Mouse (Mus musculus): Measurements from ENCODE around the gene Amt.
"Not testable (repeated sequence)": the region's sequence is repeated elsewhere in the genome, so short reads cannot be mapped to it uniquely, and the experiment has no call there.

Gene Amt

DNA sequence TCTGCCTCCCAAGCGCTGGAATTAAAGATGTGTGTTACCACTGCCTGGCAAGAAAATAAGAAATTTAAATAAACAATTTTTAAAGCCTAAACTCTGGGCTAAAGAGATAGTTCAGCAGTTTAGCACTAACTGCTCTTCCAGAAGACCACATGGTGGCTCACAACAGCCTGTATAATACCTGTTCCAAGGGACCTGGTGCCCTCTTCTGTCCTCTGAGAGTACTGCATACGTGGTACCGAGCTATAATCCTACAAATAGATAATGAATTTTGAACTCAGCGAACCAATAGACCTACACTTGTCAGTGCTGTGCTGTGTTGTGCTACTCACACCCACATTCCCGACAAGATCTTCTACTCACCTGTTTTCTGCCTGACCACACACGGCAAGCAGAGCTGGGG is 12.2 kb upstream of the Amt start:
- DNase-seq: peak; percentile 81 to 83

GRCm38 (mm10) chr9:108287526-108288238 is 9.0 kb upstream of the Amt start:
- not testable (repeated sequence) for DNase-seq

- DNase-seq: no peak
These were observed 7.3 kb upstream of the Amt start for GRCm38 (mm10) chr9:108289347-108289746.

DNA sequence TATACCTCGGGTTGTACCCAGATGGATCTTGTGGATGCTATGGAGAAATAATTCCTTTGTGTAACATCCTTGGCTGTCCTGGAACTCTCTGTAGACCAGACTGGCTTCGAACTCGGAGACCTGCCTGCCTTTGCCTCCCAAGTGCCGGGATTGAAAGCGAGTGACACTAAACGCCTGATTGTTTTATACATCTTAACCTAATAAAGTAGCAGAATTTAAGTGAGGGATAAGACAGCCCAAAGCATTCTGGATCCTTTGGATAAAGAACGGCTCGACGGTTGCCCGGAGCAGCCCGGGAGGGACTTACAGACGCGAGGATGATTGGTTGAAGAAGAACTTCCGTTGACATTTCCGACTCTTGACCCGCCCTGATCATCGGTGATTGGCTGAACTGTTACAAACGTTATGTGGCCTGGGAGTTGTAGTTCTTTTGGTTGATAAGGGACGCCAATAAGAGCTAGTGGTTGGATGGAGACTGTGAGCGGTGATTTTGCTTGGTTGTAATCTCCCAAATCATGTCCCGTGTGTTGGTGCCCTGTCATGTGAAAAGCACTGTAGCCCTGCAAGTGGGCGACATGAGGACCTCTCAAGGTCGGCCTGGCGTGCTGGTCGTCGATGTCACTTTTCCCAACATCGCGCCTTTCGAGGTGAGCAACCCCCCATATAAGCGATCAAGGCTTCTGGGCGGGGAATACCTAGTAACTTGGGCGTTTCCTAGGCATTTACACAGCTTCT is 6.5 kb upstream of the Amt start, which contains the start of gene Nicn1:
Gene Nicn1, plus strand, starts transcription at position 414 of the 735 bp plus-strand sequence.
- DNase-seq: peak; percentile 87 to 96

GRCm38 (mm10) chr9:108290773-108291172 is 5.9 kb upstream of the Amt start:
- DNase-seq: no peak

GRCm38 (mm10) chr9:108301853-108302252 is 5.2 kb downstream of the Amt start:
- no peak for DNase-seq

DNA sequence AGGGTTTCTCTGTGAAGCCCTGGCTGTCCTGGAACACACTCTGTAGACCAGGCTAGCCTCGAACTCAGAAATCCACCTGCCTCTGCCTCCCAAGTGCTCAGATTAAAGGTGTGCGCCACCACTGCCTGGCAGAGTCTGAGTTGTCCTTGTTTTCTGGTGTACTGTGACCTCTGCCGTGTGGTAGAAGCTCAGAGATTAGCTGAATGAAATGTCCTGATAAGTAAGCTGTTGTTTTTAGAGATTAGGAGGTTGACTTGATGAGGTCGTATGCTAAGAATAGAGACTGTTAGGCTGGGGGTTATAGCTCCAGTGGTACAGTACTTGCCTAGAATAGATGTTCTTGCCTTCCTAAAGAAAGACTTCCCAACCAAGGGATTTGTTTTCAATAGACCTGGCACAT is 8.1 kb downstream of the Amt start:
- no peak for DNase-seq

GRCm38 (mm10) chr9:108305170-108305569 is 8.5 kb downstream of the Amt start:
- DNase-seq: peak in 1 of 2 experiments; percentile 23

DNA sequence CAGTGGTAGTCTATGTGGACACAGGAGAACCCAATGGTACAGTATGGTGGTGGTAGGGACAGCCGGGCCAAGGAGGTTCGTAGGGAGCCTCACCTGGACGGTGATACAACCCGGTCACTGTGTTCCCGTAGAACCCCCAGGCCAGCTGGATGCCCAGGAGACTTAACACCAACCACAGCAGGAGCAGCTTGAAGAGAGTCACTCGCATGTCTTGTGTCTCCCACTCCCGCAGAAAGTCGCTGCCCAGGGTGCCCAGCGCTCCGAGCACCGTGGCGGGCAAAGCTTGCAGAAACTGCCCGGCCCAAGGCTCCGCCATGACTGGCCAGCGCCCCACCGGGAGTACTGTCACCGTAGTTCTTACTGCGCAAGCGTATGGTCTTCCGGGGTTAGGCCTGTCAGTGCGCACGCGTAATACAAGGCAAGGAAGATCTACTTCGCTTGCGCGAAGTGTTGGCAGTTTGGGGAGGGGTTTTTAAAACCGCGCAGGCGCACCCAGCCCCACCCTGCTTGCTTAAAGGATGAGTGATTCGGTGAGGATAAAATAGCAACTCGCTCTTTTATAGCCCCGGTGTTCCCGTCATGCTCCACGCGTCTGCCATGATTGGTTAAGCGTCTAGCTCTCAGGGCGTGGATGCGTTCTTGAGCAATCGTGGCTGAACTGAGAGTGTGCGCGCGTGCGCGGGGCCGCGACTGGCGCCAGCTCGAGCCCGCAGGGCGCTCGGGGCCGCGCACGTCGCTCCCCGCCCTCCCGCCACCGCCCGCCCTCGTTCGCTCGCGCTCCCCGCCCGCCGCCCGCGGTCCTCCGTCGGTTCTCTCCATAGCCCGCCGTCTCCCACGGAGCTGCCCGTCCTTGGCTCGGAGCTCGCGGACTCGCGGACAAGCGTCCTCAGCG is 9.2 kb downstream of the Amt start, which contains the start of the genes Rhoa and Tcta:
Gene Rhoa, plus strand, starts transcription at position 501 of the 892 bp plus-strand sequence.
Gene Tcta, minus strand, starts transcription at position 532 of the 892 bp plus-strand sequence.
- peak; percentile 97 to 99 for DNase-seq

DNA sequence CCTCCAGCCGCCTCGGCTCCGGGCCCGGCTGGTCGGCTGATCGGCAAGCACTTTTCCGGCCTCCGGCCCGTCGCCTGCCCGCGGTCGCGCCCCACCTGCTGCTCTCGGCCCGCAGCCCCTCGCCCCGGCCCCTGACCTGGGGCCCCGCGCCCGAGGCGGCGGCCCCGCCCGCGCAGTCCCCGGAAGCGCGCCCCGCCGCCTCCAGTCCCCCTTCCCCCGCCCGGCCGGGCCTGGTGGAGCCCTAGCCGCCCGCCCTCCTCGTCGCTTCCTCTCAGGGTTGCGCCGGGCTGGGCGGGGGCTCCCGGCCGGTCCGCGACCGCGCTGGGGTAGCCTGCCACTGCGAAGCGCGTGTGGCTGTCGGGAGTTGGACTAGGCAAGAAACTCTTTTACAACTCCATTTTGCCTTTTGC is 9.9 kb downstream of the Amt start:
- peak; percentile 73 to 79 for DNase-seq

GRCm38 (mm10) chr9:108307021-108307807 is 10.6 kb downstream of the Amt start:
- no peak for DNase-seq

DNA sequence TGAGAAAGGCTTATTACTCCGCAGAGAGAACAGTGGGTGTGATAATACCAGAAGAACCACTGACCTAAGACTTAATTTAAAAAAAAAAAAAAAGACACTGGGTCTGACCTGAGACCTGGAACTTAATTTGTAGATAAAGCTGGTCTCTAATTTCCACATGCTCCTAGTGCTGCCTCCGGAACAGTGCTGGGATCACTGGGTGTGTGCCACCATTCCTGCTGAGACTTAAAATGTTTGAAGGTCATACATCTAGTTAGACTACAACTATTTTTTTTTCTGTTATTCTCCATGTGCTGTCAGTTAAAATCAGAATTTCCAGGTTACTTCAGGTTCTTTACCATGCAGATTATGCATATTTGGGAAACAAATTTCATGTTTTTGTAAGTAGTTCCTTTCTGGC is 11.5 kb downstream of the Amt start:
- no peak for DNase-seq

- no peak for DNase-seq
These were observed 20.9 kb downstream of the Amt start for GRCm38 (mm10) chr9:108317572-108317971.

- no peak for DNase-seq
These were observed 21.8 kb downstream of the Amt start for GRCm38 (mm10) chr9:108318462-108318861.

DNA sequence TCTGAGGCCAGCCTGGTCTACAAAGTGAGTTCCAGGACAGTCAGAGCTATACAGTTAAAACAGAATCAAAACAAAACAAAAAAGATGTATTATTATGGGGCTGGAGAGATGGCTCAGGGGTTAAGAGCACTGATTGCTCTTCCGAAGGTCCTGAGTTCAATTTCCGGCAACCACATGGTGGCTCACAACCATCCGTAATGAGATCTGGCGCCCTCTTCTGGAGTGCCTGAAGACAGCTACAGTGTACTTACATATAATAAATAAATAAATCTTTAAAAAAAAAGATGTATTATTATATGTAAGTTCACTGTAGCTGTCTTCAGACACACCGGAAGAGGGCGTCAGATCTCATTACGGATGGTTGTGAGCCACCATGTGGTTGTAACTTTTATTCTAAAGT is 25.4 kb downstream of the Amt start:
- not testable (repeated sequence) for DNase-seq

- peak; percentile 37 to 52 for DNase-seq
These were observed 28.1 kb downstream of the Amt start for GRCm38 (mm10) chr9:108324784-108325183.

- no peak for DNase-seq
These were observed 29.2 kb downstream of the Amt start for GRCm38 (mm10) chr9:108325811-108326210.

DNA sequence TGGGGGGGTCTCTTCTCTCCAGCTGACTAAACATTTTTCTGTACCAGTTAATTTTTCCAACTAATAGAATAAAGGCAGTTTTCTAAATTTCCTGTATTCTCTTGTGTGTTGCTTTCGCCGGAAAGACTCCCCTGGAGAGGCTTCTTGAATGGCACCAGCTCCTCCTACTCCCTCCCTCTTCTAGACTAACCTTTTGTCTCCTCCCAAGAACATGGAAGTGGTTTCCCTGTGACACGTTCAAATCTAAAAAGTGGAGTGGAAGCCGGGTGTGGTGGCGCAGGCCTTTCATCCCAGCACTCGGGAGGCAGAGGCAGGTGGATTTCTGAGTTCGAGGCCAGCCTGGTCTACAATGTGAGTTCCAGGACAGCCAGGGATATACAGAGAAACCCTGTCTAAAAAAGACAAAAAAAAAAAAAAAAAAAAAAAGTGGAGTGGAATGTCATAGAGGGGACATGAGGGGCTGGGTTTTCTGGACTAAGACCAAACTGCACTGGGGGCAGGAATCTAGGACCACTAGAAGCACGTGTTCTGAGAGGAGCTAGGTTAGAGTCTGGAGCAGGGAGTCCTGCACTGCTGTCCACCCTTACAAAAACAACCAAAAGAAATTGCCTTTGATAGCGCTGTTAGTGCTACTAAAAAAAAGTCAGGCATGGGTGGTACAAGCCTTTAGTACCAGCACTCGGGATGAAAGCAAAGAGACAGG is 41.3 kb downstream of the Amt start:
- no peak for DNase-seq

DNA sequence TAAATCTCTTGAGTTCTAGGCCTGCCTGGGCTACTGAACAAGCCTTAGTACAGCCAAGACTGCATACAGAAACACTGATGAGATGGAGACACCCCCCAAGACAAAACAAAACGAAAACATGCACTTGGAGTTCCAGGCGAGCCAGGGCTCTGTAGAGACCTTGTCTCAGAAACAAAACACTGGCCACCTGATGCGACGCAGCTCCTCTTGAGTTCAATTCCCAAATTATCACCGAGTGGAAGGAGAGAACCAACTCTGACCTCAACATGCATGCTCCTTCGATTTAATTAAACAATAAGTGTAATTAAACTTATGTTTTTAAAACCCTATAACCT is 41.9 kb downstream of the Amt start:
- DNase-seq: no peak

- peak; percentile 82 to 83 for DNase-seq
These were observed 42.5 kb downstream of the Amt start, which contains the start of gene Gpx1 for GRCm38 (mm10) chr9:108338886-108339781. Gene Gpx1 (plus strand): TSS chr9:108338903.

- peak; percentile 25 to 36 for DNase-seq
These were observed 43.2 kb downstream of the Amt start for GRCm38 (mm10) chr9:108339886-108340257.

All from cerebellum, adult 18-20 months (tissue).